Mouse (Mus musculus): ENCODE results near the gene Cd320.
"Not testable (repeated sequence)": the region's sequence is repeated elsewhere in the genome, so short reads cannot be mapped to it uniquely, and the experiment has no call there.

Gene Cd320

GRCm38 (mm10) chr17:33889941-33890532 is 47.1 kb downstream of the Cd320 start:
- in situ Hi-C loops (cut with MboI; ENCODE audit: low pct_unique_long_range_greater_than_20kb in 1 of 2, low sequenced_read_pairs in 2 of 2, unreplicated experiment in 1 of 2) = loop anchor here in 1 of 2 experiments (5.0 kb wide), 1 partner anchor 42 kb away; no protein-coding TSS in a partner anchor

- in situ Hi-C loops (cut with MboI; ENCODE audit: low pct_unique_long_range_greater_than_20kb in 1 of 2, low sequenced_read_pairs in 2 of 2, unreplicated experiment in 1 of 2) = loop anchor here in 1 of 2 experiments (5.0 kb wide), 1 partner anchor 42 kb away; no protein-coding TSS in a partner anchor
These were observed 47.7 kb downstream of the Cd320 start, which contains the start of gene Kifc1 for GRCm38 (mm10) chr17:33890533-33891059. Kifc1 (minus strand) TSS chr17:33890661.

GRCm38 (mm10) chr17:33891357-33891756 is 48.5 kb downstream of the Cd320 start:
- in situ Hi-C loops (cut with MboI; ENCODE audit: low pct_unique_long_range_greater_than_20kb in 1 of 2, low sequenced_read_pairs in 2 of 2, unreplicated experiment in 1 of 2) = loop anchor here in 1 of 2 experiments (5.0 kb wide), 1 partner anchor 41 kb away; no protein-coding TSS in a partner anchor

GRCm38 (mm10) chr17:33891892-33892291 is 49.0 kb downstream of the Cd320 start:
- in situ Hi-C loops (cut with MboI; ENCODE audit: low pct_unique_long_range_greater_than_20kb in 1 of 2, low sequenced_read_pairs in 2 of 2, unreplicated experiment in 1 of 2) = loop anchor here in 1 of 2 experiments (5.0 kb wide), 1 partner anchor 40 kb away; no protein-coding TSS in a partner anchor

- in situ Hi-C loops (cut with MboI; ENCODE audit: low pct_unique_long_range_greater_than_20kb in 1 of 2, low sequenced_read_pairs in 2 of 2, unreplicated experiment in 1 of 2) = loop anchor here in 1 of 2 experiments (5.0 kb wide), 1 partner anchor 40 kb away; no protein-coding TSS in a partner anchor
These were observed 49.5 kb downstream of the Cd320 start for GRCm38 (mm10) chr17:33892429-33892828.

- in situ Hi-C loops (cut with MboI; ENCODE audit: low pct_unique_long_range_greater_than_20kb in 1 of 2, low sequenced_read_pairs in 2 of 2, unreplicated experiment in 1 of 2) = loop anchor here in 1 of 2 experiments (5.0 kb wide), 1 partner anchor 39 kb away; no protein-coding TSS in a partner anchor
These were observed 50.1 kb downstream of the Cd320 start for GRCm38 (mm10) chr17:33893011-33893410.

GRCm38 (mm10) chr17:33897114-33897794 is 54.4 kb downstream of the Cd320 start:
- in situ Hi-C loops (cut with MboI; ENCODE audit: low pct_unique_long_range_greater_than_20kb in 1 of 2, low sequenced_read_pairs in 2 of 2, unreplicated experiment in 1 of 2) = no loop called here

- in situ Hi-C loops (cut with MboI; ENCODE audit: low pct_unique_long_range_greater_than_20kb in 1 of 2, low sequenced_read_pairs in 2 of 2, unreplicated experiment in 1 of 2) = not testable (repeated sequence)
These were observed 55.3 kb downstream of the Cd320 start for GRCm38 (mm10) chr17:33898193-33898592.
